Mouse (Mus musculus) cerebellum, adult 9-11 months (tissue): ENCODE measurements around the gene Hopx.

Source experiments
- DNase-seq: peaks from one replicate; pipeline ENCODE4 v3.0.0; 2022

The Hopx gene

DNA sequence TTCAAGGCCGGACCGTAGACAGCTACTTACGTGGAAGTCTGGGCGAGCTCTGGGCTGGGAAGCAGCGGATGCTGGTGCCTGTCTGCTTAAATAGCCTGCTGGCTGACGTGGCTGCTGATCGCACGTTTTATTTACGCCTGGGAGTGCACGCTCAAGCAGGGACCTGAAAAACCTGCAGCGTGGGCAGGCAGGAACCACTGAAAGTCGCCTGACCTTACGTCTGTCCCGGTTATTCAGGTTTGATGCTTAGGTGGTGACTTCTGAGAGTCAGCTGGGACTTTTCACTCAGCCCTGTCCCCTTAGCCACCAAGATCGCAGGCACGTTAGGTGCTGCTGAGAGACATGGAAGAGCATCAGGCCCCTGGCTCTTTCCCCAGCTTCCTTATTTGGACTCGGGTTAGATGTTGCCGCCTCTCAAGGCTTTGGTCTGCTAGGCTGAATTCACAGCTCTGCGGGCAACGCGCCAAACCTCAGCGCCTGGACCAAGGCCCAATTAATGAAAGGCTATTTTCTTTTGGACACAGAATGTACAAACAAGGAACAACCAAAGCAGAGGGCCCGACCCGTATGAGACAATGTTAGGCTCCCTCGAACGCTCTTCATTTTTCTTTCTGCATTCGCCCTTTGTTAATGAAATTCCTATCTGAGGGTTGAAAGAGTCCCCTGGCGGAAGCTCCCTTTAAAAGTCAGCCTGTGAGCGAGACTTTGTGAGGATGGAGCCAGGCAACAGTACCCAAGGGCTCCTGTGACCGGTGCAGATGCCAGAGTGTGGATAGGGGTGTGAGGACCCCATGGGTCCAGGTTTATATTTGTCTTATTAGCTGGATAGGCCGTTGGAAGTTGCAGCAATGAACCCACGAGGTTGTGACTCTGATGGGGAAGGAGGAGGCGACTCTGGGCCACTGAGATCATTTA, at the start of gene Hopx:
Gene Hopx (minus strand): TSS at position 305 of the 915 bp plus-strand sequence.
- peak; percentile 40 for DNase-seq

DNA sequence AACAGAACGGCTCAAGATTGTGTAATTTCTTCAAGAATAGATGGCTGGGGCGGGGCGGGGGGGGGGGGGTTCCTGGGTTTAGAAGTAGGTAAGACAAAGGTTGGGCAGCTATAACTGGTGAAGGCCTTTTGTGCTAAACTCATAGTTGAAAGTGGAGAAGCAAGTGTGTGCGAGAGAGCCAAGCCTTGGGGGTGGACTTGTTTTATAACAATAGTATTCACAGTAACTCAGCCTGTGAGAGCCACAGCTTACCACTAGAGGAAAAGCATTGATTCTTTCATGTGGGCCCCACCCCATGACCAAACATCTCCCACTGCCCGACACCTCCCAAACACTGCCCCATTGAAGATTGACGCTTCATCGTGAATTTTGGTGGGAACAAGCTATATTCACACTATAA, 48.7 kb upstream of the Hopx start:
- no peak for DNase-seq

DNA sequence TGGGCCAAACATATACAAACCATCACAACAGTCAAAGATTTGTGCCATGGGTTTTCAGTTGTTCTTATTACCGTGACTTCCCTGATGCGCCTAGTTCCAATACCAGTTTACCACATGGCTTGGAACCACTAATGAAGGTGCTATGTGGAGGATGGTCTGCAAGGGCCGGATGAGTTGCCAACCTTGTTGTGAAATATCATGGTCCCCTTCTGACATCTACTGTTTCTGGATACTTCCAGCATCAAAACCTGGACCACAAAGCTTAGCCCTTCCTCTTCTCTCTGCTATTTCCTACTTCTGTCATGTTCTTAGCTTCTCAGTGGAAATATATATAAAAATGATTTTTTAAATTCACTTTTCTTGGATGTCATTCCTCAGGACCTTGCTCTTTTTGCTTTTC, 47.6 kb upstream of the Hopx start:
- DNase-seq, result no peak

DNA sequence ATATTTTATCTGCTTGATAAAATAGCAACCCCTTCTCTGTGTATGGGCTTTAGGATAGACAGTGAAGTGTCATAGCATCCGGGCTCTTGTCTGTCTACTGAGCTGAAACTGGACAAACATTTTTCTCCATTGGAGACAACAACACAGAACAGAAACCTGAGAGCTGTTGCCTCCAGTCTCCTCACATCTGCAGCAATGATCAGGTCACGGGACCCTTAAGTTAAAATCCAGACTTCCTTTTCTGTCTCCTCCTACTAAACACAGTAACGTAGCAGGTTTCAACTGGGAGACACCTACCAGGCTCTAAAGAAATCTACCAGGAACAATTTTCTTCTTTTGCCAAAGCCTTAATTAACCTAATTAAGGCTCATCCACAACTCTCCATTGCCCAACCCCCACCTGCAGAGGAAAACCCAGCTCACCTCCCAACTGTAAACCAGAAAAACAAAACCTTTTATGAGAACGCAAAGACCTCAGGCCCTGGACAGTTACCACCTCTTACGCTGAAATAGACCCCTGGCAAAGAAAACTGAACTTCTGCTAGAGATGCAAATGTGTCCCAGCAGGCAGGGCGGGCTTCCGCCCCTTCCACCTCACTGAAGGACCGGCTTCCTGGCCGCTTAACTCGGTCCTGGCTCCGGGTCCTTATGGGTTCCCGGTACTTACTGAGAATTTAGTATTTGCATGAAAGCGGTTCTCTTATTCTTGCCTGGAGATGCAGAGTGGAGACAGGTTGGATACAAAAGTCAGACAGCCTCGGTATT, 43.0 kb upstream of the Hopx start:
- DNase-seq, result no peak

DNA sequence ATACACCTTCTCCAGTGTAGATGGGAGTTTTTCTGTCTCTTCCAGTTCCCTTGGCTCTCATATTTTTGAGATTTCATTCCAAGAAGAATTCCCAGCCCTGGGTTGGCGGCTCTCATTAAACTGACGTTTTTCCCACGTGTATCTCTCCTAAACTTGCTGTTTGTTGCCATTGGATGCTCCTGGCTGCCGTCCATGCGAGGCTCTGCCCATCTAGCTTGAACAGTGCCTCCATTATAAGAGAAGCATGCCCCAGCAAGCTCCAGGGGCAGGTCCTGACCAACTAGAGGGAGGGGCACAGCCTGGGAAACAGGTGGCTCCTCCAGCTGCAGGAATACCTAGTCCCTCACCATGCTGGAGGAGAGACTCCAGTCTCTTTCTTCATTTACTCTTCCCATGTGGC, 42.0 kb upstream of the Hopx start:
- no peak for DNase-seq

DNA sequence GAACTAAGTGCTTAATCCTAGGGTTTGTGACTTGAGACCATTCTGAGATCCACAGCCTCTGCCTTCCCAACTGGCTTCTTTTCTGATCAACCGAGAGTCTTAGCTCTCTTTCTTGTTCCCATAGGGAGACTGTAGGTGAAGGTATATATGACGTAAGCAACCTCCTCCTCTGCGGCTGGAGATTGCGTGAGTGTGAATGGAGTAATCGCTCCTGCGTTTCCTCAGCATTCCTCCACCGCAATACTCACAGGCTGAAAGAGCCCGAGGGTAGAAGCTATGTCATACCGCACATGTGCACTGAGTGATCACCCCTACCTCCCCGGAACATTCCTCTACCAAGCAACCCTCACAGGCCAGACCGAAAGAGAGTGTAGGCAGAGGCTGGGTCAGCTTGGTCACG, 40.6 kb upstream of the Hopx start:
- DNase-seq, result no peak

DNA sequence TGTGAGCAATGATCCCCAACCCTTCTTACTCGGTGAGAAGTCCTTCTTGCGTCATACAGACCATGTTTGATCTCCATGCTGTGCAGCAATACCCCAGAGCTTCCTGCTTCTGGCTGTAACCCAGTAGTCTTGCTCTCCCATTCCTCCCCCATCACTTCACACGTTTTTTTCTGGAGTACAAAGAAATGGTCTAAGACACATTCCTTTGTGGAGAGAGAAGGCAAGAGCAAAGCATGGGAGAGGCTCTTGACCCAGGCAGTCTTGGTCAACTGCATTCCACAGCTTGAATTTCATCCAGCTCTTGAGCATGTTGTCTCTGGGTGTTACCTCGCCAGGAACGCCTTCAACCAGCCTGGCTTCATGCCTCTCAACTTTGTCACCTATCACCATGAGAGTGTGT, 39.9 kb upstream of the Hopx start:
- DNase-seq, result no peak

DNA sequence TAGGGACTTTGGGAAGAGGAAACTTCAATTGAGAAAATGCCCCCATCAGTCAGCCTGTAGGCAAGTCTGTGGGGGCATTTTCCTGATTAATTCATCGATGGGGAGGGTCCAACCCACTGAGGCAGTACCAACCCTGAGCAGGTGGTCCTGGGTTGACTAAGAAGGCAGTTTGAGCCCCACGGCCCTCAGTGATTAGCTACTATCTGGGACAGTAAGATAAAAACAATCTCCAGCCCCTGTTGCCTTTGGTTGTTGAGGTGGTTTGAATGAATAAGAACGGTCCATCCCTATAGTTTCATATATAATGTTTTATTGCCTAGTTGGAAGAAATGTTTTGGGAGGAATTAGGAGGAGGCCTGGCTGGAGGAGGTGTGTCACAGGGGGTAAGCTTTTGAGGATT, 36.8 kb upstream of the Hopx start:
- no peak for DNase-seq

DNA sequence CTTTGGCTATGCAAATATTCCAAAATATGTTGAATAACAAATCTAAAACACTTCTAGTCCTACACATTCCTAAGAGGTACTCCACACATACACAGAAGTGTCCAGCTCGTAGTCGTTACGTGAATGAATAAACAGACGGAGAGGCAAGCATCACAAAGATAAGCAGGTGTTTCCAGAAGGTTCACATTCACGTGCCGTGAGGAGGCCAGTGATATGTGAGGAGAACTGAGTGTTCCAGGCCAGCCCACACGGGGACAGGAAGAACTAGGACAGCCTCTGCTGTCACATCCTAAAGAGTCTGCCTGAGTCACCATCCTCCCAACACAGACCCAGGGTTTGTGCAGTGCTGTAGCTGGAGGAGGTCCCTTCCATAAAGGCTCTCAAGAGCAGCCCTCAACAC, 36.2 kb upstream of the Hopx start:
- no peak for DNase-seq

DNA sequence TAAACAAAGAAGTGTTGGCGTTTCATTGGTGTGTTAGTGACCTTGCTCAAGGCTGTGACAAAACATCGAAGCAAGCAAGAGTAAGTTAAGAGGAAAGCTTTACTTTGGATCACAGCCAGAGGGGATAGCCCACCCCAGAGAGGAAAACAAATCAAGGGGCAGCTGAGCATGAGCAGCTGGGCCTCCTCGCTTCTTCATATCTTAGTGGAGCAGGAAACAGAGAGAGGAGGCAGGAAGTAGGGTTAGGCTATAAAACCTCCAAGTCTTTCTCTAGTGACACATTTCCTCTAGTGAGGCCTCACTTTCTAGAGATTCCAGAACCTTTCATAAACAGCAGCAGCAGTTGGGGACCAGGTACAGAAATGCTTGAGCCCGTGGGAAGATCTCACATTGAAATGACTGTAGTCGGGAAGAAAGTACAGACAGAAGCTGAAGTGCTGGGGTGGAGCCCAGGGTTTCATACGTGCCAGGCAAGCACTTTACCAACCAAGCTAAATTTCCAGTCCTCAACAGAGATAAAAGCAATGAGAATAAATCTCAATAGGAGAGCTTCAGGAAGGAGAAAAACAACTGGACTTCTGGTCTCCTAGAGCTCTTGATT, 33.2 kb upstream of the Hopx start:
- DNase-seq, result no peak

DNA sequence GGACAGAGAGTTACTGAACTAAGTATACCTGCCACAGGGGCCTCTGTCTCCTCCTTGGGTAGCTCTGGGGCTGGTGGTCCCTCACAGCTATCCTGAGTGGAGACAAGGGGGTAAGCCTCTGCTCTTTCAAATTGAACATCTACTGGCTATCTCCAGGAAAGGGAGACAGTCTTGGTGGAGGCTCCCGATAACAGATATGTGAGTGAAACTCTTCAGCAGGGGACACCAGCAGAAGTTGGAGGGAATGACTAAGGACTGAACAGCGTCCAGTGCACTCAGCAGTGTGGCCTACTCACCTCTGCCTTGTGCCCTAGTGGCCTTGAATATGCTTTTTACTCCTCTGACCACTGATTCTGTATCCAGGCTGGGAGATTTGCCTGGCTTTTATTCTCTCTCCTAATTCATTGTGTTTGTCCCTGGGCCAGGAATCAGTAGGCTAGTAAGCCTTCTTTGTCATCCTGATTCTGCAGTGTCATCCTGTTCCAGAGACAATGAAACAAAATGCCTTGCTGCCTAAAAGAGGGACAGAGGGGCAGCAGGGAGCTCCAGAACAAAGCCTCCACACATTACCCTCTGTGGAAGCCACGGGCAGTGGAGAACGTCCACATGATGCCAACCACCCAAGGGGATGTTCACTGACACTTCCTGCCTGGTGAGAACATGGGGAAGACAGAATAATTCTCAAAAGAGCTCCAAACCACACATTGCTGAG, 31.7 kb upstream of the Hopx start:
- peak; percentile 9 for DNase-seq

DNA sequence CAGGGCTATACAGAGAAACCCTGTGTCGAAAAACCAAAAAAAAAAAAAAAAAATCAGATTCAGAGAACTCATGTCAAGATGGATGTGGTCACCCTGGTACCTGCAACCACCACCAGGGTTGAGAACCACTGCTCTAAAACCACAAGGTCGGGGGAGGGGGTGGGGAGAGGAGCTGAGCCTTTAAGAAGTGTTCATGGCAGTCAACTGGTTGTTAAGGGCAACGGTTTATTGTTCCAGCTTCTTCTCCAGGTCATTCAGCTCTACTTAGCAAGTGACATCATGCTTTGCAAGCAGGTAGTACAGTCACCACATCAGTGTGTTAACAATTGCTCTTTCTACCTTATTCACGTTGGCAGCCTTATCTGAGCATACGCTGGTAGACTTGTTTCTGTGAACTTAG, 29.7 kb upstream of the Hopx start:
- DNase-seq, result no peak

DNA sequence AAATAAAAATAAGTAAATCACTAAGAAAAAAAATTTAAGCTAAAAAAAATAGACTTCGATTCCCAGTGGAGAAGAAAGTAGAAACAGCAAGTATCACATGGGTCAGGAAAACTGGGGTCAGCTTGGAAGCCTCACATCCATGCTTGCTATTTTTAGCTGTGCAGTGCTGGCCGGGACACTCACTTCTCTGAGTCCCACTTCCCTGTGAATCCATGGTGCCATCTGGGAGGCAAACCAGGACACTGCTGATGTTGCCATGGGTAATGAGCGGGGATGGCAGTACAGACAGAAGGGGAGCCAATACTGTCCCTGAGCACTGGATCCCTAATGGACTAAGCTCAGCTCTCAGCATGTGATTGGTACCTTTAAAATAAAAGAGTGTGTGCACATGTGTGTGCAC, 28.2 kb upstream of the Hopx start:
- DNase-seq, result no peak

DNA sequence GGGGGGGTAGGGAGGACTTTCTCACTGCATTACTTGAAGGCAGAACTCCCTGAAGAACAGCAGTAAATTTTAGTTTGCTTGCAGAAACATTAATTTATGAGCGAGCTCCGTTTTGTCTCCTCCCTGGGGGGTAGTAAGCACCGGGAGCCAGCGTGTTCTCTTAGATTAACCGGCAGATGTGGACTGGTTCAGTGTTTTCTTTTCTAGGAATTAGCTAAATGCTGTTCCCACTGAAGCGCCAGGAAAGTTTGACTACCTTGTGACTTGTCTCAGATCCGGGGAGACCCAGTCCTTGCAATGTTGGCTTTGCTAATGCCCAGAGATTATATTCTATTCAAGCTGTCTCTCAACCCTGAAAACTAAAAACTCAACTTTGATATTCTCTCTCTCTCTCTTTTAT, 26.4 kb upstream of the Hopx start:
- DNase-seq, result no peak

DNA sequence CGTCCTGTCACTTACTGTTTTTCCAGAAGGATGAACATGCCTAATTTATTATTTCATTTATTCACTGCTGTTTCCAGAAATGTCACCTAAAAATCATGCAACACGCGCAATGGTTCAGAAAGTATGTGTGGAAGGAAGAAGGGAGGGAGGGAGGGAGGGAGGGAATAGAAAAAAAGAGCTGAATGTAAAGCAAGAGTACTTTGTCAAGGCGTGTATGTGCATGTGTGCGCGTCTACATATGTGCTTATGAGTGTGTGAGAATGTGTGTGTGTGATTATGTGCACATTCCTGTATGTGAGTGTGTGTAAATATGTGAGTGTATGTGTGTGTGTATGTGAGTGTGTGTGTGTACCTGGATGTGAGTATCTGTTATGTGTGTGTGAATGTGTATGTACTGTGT, 25.9 kb upstream of the Hopx start:
- no peak for DNase-seq

DNA sequence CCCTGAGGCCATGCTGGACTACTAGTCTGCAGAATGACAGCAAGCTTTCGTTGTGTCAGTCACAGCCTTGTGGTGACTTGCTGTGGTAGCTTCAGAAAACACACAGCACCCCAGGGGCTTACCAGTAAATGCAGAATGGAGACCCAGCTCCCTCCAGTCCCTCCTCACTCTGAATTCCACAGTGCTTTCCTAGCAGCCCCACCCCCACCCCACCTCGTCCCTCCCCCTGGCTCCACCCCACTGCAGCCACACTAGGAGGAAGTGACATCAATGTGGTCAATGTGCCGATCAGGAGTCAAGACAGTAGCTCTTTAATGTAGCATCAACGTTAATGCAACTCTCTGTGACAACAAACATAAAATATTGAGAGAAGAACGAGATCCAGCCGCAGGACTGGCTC, 25.2 kb upstream of the Hopx start:
- DNase-seq, result no peak

DNA sequence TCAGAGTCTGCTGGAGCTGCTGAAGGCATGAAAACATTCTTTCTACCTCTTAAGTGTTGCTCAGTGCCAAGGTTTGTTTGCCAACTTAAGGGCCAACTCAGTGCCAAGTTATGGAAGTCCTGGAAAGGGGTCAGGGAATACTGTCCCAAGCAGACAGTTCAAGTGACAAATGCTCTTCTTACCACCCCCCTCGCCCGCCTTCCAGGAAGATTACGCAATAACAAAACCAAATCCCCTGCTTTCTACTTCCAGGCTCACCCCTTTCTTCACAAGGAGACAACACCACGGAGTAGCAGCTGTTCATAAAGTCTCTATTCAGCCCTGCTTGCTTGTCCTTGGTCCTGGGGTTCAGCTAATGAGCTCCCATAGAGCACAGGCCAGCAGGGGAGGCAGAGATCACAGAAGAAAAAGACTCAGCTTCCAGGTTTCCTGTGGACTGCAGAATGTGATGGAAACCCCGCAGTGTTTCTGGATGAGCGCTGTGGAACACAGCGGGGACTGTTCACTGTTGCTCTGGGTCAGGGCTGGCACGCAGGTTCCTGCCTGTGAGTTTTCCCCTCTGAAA, 22.9 kb upstream of the Hopx start:
- peak; percentile 35 for DNase-seq

DNA sequence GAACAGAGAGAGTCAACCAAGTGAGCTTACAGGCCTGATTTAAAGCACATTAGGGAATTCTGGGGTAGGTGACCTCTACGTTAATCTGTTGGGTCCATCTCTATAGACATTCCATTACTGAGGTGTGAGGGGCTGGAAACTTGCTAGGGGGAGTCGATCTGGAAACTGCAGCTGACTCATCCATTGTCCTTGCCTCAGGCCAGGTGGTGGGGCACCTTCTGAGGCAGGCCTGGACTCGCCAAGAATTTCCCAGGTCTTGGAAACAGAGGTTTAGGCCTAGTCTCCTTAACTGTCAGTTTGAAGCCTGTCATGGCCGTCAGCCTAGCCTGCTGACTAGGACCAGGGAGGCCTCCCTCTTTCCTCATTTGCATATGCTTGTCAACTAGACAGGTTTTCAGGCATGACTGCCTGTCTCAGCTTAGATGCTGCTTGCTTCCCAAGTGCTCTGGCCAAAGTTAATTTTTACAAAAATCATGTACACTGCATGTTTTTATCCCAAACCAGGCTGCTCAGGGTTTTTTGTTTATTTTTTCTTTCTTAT, 21.8 kb upstream of the Hopx start:
- no peak for DNase-seq

DNA sequence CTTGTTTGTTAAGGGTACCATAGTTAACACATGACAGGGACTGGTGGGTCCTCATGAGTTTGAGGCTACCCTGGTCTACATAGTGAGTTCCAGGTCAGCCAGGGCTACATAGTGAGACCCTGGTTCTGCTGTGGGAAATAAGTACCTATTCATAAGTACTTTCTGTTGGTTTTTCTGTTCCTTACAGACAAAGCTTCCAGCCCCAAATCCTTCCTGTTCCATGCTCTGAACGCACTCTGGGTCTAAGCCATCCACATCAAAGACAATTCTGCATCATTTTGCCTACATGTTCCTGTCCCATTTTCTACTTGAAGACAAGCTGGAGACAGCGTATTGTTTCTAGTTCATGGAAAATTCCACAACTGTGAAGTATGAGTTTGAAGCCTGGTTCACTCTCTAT, 20.0 kb upstream of the Hopx start:
- DNase-seq, result no peak

DNA sequence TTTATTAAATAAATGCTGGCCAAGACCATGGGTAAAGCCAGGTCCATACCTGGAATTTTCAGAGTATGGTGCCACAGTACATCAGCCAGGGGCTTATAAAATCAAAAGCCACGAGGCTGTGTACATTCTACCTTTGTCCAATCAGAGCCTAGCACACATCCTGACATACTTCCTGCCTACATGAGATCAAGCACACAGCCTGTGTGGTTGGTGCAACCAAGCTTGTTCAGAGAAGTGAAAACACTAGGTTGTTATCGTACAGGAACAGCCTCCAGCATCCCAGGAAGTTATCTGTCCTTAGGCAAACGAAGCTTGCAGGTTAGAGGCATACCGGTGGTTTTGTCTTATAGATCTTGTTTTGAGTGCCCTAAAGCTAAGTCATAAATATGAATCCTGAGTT, 19.5 kb upstream of the Hopx start:
- DNase-seq, result no peak

DNA sequence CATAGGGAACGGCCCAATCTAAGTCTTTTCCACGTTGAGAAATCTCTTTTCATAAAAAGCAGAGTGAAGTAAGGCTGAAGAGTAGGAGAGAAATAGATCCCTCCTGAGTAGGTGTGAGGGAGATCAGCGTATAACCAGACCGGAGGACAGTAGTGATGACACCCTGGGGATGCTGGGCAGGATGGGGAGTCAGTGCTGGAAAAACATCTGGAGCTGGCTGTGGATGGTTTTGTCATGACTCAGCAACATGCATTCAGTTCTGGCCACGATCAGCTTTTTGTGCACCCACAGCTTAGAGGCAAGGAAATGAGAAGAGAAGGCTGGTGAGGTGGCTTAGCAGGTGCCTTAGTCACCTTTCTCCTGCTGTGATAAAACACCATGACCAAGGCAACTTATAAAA, 19.0 kb upstream of the Hopx start:
- no peak for DNase-seq

DNA sequence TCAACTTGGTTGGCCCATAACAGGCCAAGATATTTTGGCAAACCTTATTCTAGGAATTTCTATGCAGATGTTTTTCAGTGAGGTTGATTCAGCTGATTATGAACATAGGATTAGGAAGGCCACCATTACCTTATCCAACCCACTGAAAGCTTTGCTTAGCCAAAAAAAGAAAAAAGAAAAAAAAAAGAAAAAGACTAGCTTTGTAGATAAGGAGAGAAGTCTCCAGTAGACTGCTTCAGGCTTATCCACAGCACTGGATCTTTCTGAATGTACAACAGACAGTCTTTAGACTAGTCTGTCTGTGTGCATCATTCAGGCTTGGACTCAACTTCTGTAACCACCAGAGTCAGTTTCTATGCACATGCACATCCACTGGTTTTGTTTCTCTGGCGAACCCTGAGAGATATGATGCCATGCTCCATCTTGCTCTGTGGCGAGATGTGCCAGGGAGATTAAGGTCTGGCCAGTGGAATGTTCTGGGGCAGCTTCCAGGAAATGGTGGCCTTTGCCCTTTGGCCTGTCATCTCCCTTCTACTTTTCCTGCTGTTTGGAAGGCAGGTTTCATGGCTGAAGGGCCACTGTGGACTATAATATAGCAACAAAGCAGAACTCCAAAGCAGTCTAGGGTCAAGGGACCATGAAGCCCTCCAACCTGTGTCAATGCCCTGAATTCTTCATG, 17.7 kb upstream of the Hopx start:
- no peak for DNase-seq
